Mouse (Mus musculus): Measurements from ENCODE around the gene Trappc3l.

DNA sequence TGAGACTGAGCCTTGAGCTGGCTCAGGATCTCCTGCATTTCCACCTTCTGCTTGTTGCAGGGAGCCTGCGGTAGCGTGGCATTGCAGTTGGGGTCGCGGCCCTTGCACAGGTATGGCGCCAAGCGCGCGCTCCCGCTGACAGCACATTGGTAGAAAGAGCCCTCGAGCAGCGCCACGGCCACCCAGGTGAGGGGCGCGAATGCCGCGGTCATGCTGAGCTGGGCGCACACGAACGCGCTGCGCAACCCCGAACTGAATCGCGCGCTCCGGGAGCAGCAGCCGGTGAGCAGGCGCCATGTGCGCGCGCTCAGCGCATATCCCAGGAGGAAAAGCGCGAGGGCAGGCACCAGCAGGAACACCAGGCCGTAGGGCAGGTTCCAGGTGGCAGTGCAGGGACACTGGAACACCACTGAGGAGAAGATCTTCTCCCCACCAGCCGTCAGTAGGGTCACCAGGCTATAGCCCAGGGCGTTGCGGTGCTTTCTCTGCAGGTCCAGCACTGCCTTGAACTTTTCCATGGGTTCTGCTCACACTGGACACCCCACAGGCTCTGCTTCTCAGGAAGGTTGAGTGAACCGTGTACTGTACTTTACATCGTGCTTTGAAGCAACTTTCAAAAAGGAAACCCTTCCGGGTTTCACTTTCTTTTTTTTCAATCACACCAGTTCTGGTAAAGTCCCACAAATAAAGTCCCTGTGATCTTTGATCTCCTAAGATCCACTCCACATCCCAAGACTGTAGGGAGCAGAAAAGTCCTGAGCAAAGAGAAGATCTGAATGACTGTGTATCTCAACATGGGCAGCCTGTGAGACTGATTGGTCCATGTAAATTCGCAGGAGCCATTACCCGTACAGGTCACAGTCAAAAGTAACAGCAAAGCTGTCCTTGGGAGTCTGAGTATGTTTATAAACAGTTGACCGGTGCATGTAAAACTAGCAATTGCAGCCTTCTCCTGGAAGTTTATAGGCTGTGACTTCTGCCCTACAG, 90.3 kb downstream of the Trappc3l start, which contains the start of gene Calhm6:
- no peak for TF ChIP-seq POLR2A (IDR thresholded peaks at IDR 0.05; ENCODE audit: borderline replicate concordance, extremely low read depth, low read depth, low read length)
- no peak for TF ChIP-seq CTCF (IDR thresholded peaks at IDR 0.05; ENCODE audit: insufficient read depth, low read length)
